Mouse (Mus musculus) liver, embryonic 14.5 days (tissue): ENCODE data around the gene Itfg2.

ENCODE experiments used
- CTCF ChIP-seq: IDR thresholded peaks from 2 replicates; pipeline ENCODE4 v1.5.1; 2016; ENCODE audit warnings: antibody characterized with exemption, low read depth, control low read depth
- EP300 ChIP-seq: IDR thresholded peaks from 2 replicates; pipeline ENCODE4 v1.6.1; 2016; ENCODE audit warnings: antibody characterized with exemption, low read depth

DNA sequence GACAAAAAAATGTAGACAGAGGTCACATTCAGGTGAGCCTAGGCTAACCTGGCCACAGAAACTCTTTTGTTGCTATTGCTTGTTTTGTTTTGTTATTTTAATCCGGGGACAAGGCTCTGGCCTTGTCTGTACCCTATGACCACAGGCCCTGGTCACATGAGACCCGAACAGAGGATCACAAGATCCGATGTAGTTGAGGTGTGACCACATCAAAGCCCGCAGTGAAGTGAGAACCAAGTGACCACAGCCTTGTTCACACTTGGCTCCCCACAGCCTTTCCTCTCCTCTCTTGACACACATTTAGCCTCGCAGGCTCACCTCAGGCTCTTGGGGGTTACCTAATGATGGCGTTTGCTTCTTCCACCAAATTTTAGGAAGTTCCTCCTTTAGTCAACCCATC lies 49.4 kb upstream of the Itfg2 start:
- TF ChIP-seq CTCF = no peak
- no peak for TF ChIP-seq EP300
